Mouse (Mus musculus) cerebellum, adult 2 months (tissue): Measurements from ENCODE around the gene Nek6. TPM values are rescaled to one million over a fixed set of nuclear protein-coding genes. Genes with fewer than 3 reads are reported as not detected.

ENCODE experiments used
- DNase-seq, 2 experiments: peaks; one replicate each; pipeline ENCODE4 v3.0.0; 2021
- H3K27ac ChIP-seq: fragments of 200-500 bp; 2 replicates; pipeline ENCODE4 v1.5.1; 2012; ENCODE audit warnings: low read length, control low read depth, inconsistent platforms; ENCODE audit not compliant: insufficient read depth
- H3K27me3 ChIP-seq: fragments of 200-500 bp; 2 replicates; pipeline ENCODE4 v1.6.1; 2012; ENCODE audit warnings: inconsistent platforms, mild to moderate bottlenecking, low read length, moderate library complexity; ENCODE audit not compliant: control insufficient read depth, insufficient read depth
- H3K4me1 ChIP-seq: fragments of 200-500 bp; 2 replicates; pipeline ENCODE4 v1.6.1; 2011; ENCODE audit warnings: low read length; ENCODE audit not compliant: control insufficient read depth, insufficient read depth
- H3K4me3 ChIP-seq: fragments of 200-500 bp; replicated peaks from 2 replicates; pipeline ENCODE3; 2011; ENCODE audit warnings: mild to moderate bottlenecking, low read depth, low read length, control low read depth; ENCODE audit not compliant: insufficient read depth
- CTCF ChIP-seq: fragments of 200-500 bp; IDR thresholded peaks from 2 replicates; pipeline ENCODE4 v1.5.1; 2011; ENCODE audit warnings: low read depth, mild to moderate bottlenecking, control low read depth, low read length, moderate library complexity, borderline replicate concordance; ENCODE audit not compliant: insufficient read depth
- POLR2A ChIP-seq: fragments of 200-500 bp; IDR thresholded peaks from 2 replicates; pipeline ENCODE4 v1.6.1; 2011; ENCODE audit warnings: low read length, control low read depth, borderline replicate concordance; ENCODE audit not compliant: insufficient read depth
- WGBS: fragments of 180-500 bp; shearing (Covaris S2); methylation state at CpG from one replicate; pipeline ENCODE4 v1.1.7; 2018; 5-methylcytosine and 5-hydroxymethylcytosine counted together
- polyA plus RNA-seq: library from polyadenylated mRNA; depleted of rRNA; stranded (reverse); fragments of >200 nt; gene quantifications from 2 replicates; pipeline ENCODE4 v1.2.3, GENCODE M21; 2012

Gene Nek6
- polyA plus RNA-seq, 1 experiment = 28.0 TPM

GRCm38 (mm10) chr2:38479541-38479940 lies 31.9 kb upstream of the Nek6 start:
- 81% methylated on average over 3 of the region's 3 CpGs for WGBS
- TF ChIP-seq POLR2A (no peak), CTCF (no peak)
- DNase-seq = no peak
- H3K27ac ChIP-seq = no peak overlapping the region
- H3K27me3 ChIP-seq = no peaks in the 10 kb centered on the region
- H3K4me1 ChIP-seq = no peaks in the 10 kb centered on the region; the same call in 1 of the 2 replicates
- H3K4me3 ChIP-seq = no peak overlapping the region

DNA sequence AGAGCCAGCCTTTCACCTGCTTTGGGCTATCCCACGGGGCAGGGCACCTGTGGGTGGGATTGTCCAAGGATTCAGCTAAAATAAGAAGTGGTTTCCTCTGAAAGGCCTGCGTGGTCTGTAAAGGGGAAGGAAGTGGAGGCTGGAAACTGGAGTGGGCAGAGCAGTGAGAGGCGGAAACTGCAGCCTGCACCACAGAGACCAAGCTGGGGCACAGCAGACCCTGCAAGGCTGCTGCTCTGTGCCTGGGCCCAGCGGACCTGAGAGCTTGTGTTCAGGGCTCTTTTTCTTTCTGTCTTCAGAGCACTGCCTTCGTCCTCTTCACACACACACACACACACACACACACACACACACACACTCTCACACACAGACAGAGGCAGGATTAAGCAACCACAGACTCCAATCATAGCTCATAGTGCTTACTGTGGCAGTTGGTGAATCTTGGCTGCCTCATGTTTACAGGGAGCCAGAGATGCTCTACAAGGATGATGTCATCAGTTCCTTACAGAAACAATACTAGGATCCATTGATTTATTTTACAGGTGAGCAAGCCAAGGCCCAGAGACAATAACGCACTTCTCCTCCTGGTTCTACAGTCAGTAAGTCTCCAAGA lies 30.2 kb upstream of the Nek6 start:
- 83% methylated on average over 6 of the region's 6 CpGs for WGBS
- H3K27ac ChIP-seq = no peak overlapping the region
- no peak for DNase-seq
- peaks cover 7% of the 10 kb centered on the region for H3K4me1 ChIP-seq
- no peak overlapping the region for H3K4me3 ChIP-seq
- TF ChIP-seq CTCF = no peak
- no peak for TF ChIP-seq POLR2A
- H3K27me3 ChIP-seq = no peaks in the 10 kb centered on the region

DNA sequence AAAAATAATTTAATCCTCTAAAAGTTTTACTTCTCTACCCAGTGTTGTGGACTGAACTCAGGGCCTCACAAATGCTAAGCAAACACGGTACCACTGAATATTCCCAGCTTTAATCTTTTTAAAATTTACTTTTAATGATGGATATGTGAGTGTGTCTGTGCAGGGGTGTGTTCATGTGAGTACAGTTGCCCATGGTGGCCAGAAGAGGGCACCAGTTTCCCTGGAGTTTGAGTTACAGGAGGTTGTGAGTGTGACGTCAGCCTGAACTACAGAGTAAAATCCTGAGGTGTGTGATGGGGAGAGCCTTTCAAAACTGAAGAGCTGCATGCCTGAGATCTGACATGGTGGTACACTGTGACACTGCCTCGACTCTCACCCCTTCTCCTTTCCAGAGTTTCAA lies 29.3 kb upstream of the Nek6 start:
- Histone ChIP-seq H3K27ac (no peak overlapping the region), H3K27me3 (no peaks in the 10 kb centered on the region), H3K4me1 (peaks cover 7% of the 10 kb centered on the region), H3K4me3 (no peak overlapping the region)
- no peak for TF ChIP-seq POLR2A
- no peak for TF ChIP-seq CTCF
- no peak for DNase-seq
- 89% methylated on average over 3 of the region's 3 CpGs for WGBS

DNA sequence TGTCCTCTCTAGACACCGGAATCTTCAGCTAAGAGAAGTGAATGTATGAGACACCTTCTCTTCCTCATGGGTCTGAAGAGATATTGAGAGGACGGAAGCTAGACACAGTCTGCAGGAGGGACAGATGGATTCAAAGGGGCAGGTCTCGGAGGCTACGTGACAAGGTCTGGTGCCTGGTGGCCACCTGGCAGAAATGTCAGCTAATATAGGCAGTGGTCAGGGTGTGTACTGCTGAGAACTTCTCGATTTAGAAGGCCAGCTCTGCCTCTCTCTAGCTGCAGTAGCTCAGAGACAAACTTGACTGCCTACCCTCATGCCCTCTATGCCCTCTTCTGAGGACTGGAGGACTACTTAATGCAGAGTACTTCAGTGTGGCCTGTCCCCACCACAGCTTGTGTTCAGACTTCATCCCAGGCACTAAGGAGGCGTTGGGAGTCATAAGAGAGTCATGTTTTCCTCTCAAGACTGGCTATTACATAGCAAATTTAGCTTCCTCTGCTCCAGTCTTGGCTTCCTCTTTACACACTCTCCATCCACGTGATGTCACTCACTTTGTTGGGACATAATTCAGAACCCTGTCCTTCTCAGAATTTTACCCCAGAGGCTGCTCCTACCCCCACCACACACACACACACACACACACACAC lies 28.3 kb upstream of the Nek6 start:
- Histone ChIP-seq H3K4me1 (peaks cover 7% of the 10 kb centered on the region), H3K27me3 (no peaks in the 10 kb centered on the region), H3K27ac (no peak overlapping the region), H3K4me3 (no peak overlapping the region)
- no peak for TF ChIP-seq CTCF
- no peak for TF ChIP-seq POLR2A
- 92% methylated on average over 7 of the region's 7 CpGs for WGBS
- no peak for DNase-seq

GRCm38 (mm10) chr2:38484556-38484955 lies 26.9 kb upstream of the Nek6 start:
- TF ChIP-seq CTCF = no peak
- no peak for TF ChIP-seq POLR2A
- Histone ChIP-seq H3K4me3 (no peak overlapping the region), H3K4me1 (peaks cover 7% of the 10 kb centered on the region), H3K27ac (no peak overlapping the region), H3K27me3 (no peaks in the 10 kb centered on the region)
- DNase-seq = no peak
- 89% methylated on average over 11 of the region's 11 CpGs for WGBS

DNA sequence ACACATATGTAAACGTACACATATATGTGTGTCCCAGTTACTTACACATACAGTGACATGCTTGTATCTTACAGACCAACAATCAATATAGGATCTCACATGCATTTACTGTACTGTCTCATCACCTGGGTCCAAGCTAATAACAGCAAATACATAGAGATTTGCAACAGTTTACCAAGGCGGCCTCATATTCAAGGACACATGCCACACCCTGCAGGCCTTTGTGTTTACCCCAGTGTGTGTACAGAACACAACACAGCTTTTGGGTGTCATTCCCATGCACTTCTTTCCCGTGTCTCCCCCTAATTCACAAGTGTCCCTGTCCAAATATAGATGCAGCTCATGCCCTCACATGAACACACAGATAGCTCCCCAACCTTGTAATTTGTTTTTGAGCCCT lies 26.0 kb upstream of the Nek6 start:
- no peak for DNase-seq
- TF ChIP-seq POLR2A (no peak), CTCF (no peak)
- Histone ChIP-seq H3K27ac (no peak overlapping the region), H3K27me3 (no peaks in the 10 kb centered on the region), H3K4me3 (no peak overlapping the region), H3K4me1 (peaks cover 7% of the 10 kb centered on the region)
- WGBS = 97% methylated on average over 3 of the region's 3 CpGs

DNA sequence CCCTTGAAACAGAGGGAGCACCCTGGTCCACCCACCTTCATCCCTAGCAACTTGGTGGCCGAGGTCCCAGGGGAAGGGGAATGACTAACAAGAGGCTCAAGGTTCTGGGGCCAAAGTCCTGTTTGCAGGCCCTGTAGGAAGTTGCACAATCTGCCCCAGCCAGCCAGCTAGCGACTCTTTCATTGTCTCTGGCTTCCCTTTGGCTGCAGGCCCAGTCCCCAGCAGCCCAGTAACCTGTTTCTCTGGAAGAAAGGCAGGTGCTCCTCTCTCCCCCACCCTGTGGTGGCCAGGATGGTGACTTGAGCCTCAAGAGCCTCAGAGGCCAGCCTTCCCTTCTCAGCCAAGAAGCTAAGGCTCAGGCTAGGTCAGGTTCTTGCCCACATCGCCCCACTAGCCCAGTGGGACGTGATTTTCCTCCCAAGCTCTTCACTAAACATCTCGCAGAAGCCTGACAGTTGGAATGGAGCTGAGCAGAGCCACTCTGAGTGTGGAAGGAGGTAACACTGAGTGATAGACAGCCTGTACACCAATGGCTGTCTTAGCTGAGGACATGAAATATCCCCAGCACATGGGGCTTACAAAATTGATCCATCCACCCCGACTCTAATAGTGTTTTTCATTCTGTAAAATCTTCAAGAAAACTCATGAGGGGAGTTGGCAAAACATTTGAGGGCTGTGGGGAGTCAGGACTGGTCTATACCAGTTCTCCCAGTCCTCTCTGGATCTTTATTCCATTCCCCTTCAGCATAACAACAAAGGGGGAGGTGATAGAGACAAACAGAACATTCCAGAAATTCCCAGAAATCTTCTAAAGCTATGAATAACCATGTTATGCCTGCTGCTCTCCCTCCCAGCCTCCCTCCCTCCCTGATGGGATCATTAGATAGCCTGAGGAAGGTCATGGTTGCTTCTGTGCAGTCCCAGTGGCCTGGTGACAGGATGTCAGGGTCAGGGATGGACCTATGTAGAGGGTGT lies 25.2 kb upstream of the Nek6 start:
- peaks cover 7% of the 10 kb centered on the region for H3K4me1 ChIP-seq
- TF ChIP-seq POLR2A (no peak), CTCF (no peak)
- no peak overlapping the region for H3K4me3 ChIP-seq
- WGBS = 29% methylated on average over 6 of the region's 6 CpGs
- peak; percentile 75 to 85 for DNase-seq
- H3K27ac ChIP-seq = no peak overlapping the region
- no peaks in the 10 kb centered on the region for H3K27me3 ChIP-seq

DNA sequence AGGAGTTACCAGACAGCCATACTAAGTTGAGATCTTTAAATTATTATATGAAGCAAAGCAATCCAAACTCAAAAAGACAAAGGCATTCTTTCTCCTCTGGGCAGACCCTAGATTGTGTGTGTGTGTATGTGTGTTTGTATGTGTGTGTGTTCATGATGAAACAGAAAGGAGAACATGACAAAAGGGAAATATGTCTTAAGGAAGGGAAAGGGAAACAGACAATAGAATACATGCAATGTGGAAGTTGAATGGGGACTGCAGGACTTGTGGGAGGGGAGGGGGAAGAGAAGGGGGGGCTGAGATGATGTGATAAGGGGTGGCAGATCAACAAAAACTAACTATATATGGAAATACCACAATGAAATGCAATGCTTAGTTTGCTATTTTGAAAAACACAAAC lies 13.8 kb upstream of the Nek6 start:
- TF ChIP-seq CTCF = no peak
- TF ChIP-seq POLR2A = no peak
- Histone ChIP-seq H3K27ac (no peak overlapping the region), H3K4me1 (no peaks in the 10 kb centered on the region), H3K4me3 (no peak overlapping the region), H3K27me3 (no peaks in the 10 kb centered on the region)
- no peak for DNase-seq
